Mouse (Mus musculus) lung, postnatal 14 days (tissue): ENCODE data around the gene Diexf.

Experiments
- DNase-seq: peaks from one replicate; pipeline ENCODE4 v3.0.0; 2021

Diexf gene

GRCm38 (mm10) chr1:193085541-193086020 lies 44.5 kb downstream of the Diexf start:
- no peak for DNase-seq

GRCm38 (mm10) chr1:193084016-193084415 lies 46.1 kb downstream of the Diexf start:
- DNase-seq, result no peak

- DNase-seq, result no peak
These were observed 47.0 kb downstream of the Diexf start for GRCm38 (mm10) chr1:193083051-193083450.

GRCm38 (mm10) chr1:193082311-193082921 lies 47.7 kb downstream of the Diexf start:
- DNase-seq, result peak; percentile 17

GRCm38 (mm10) chr1:193062618-193063017 lies 67.5 kb downstream of the Diexf start:
- no peak for DNase-seq

- no peak for DNase-seq
These were observed 69.9 kb downstream of the Diexf start for GRCm38 (mm10) chr1:193060167-193060566.

GRCm38 (mm10) chr1:193059596-193059995 lies 70.5 kb downstream of the Diexf start:
- no peak for DNase-seq

- no peak for DNase-seq
These were observed 75.7 kb downstream of the Diexf start for GRCm38 (mm10) chr1:193054401-193054800.

GRCm38 (mm10) chr1:193053065-193053464 lies 77.0 kb downstream of the Diexf start:
- no peak for DNase-seq

GRCm38 (mm10) chr1:193047616-193048015 lies 82.5 kb downstream of the Diexf start:
- DNase-seq, result no peak

- DNase-seq, result no peak
These were observed 87.2 kb downstream of the Diexf start for GRCm38 (mm10) chr1:193042760-193043295.
